Mouse (Mus musculus) 3134 (cell line): Measurements from ENCODE around the gene Auts2.

Experiments used
- DNase-seq: peaks from one replicate; pipeline ENCODE4 v3.0.0-alpha.2; 2011; ENCODE audit warnings: low spot score; ENCODE audit not compliant: insufficient read length; ENCODE audit errors: extremely low read depth

The Auts2 gene

GRCm38 (mm10) chr5:132033491-132034350 is 509.4 kb downstream of the Auts2 start:
- DNase-seq: no peak

GRCm38 (mm10) chr5:132030941-132031531 is 512.1 kb downstream of the Auts2 start:
- no peak for DNase-seq

GRCm38 (mm10) chr5:132029638-132030037 is 513.5 kb downstream of the Auts2 start:
- DNase-seq: no peak

GRCm38 (mm10) chr5:132029038-132029437 is 514.1 kb downstream of the Auts2 start:
- no peak for DNase-seq

- no peak for DNase-seq
These were observed 515.2 kb downstream of the Auts2 start for GRCm38 (mm10) chr5:132027859-132028498.

- DNase-seq: no peak
These were observed 529.8 kb downstream of the Auts2 start for GRCm38 (mm10) chr5:132013296-132013695.

GRCm38 (mm10) chr5:132011795-132012194 is 531.3 kb downstream of the Auts2 start:
- DNase-seq: no peak

GRCm38 (mm10) chr5:132008703-132009222 is 534.4 kb downstream of the Auts2 start:
- no peak for DNase-seq

GRCm38 (mm10) chr5:132007907-132008306 is 535.2 kb downstream of the Auts2 start:
- no peak for DNase-seq

GRCm38 (mm10) chr5:131992681-131993211 is 550.4 kb downstream of the Auts2 start:
- DNase-seq: no peak

- DNase-seq: no peak
These were observed 550.9 kb downstream of the Auts2 start for GRCm38 (mm10) chr5:131992268-131992667.

- DNase-seq: no peak
These were observed 552.6 kb downstream of the Auts2 start for GRCm38 (mm10) chr5:131990532-131990931.

GRCm38 (mm10) chr5:131981451-131981850 is 561.7 kb downstream of the Auts2 start:
- DNase-seq: no peak

- DNase-seq: no peak
These were observed 564.2 kb downstream of the Auts2 start for GRCm38 (mm10) chr5:131978939-131979338.

GRCm38 (mm10) chr5:131977497-131977896 is 565.6 kb downstream of the Auts2 start:
- DNase-seq: no peak

- DNase-seq: no peak
These were observed 571.2 kb downstream of the Auts2 start for GRCm38 (mm10) chr5:131971901-131972300.

- DNase-seq: no peak
These were observed 577.6 kb downstream of the Auts2 start for GRCm38 (mm10) chr5:131965499-131965898.

- DNase-seq: no peak
These were observed 579.6 kb downstream of the Auts2 start for GRCm38 (mm10) chr5:131963565-131963964.

- no peak for DNase-seq
These were observed 581.3 kb downstream of the Auts2 start for GRCm38 (mm10) chr5:131961859-131962258.

GRCm38 (mm10) chr5:131960432-131960831 is 582.7 kb downstream of the Auts2 start:
- DNase-seq: no peak

- DNase-seq: no peak
These were observed 586.1 kb downstream of the Auts2 start for GRCm38 (mm10) chr5:131956998-131957397.
